Mouse (Mus musculus) spleen, adult 2 months (tissue): ENCODE results near the gene Trip6. TPM values are rescaled to one million over a fixed set of nuclear protein-coding genes. Genes with fewer than 3 reads are reported as not detected.

ENCODE experiments used
- DNase-seq, 2 experiments: peaks; one replicate each; pipeline versions ENCODE4 v3.0.0 to v3.0.0-alpha.2; 2012 to 2021; ENCODE audit warnings: low spot score in 2 of 2, low read depth in 1 of 2
- H3K27ac ChIP-seq: fragments of 200-500 bp; 2 replicates; pipeline ENCODE4 v1.5.1; 2012; ENCODE audit warnings: low read length, inconsistent platforms; ENCODE audit not compliant: insufficient read depth
- H3K27me3 ChIP-seq: fragments of 200-500 bp; 2 replicates; pipeline ENCODE4 v1.6.1; 2012; ENCODE audit warnings: mild to moderate bottlenecking, moderate library complexity, low read length, inconsistent platforms; ENCODE audit not compliant: control insufficient read depth, insufficient read depth
- H3K36me3 ChIP-seq: fragments of 200-500 bp; 2 replicates; pipeline ENCODE4 v1.6.1; 2012; ENCODE audit warnings: mild to moderate bottlenecking, low read length, inconsistent platforms; ENCODE audit not compliant: control insufficient read depth, insufficient read depth
- H3K4me1 ChIP-seq: fragments of 200-500 bp; 2 replicates; pipeline ENCODE4 v1.6.1; 2011; ENCODE audit warnings: inconsistent platforms; ENCODE audit not compliant: control insufficient read depth, insufficient read depth, insufficient read length
- H3K4me3 ChIP-seq: fragments of 200-500 bp; 2 replicates; pipeline ENCODE4 v1.5.1; 2011; ENCODE audit warnings: mild to moderate bottlenecking, inconsistent platforms; ENCODE audit not compliant: insufficient read depth, insufficient read length; ENCODE audit errors: extremely low read depth
- CTCF ChIP-seq: fragments of 200-500 bp; IDR thresholded peaks from 2 replicates; pipeline ENCODE4 v1.5.1; 2011; ENCODE audit warnings: mild to moderate bottlenecking, inconsistent platforms; ENCODE audit not compliant: insufficient read depth, insufficient read length, insufficient replicate concordance; ENCODE audit errors: extremely low read depth
- POLR2A ChIP-seq: fragments of 200-500 bp; IDR thresholded peaks from 2 replicates; pipeline ENCODE4 v1.6.1; 2011; ENCODE audit warnings: low read depth, low read length, inconsistent platforms
- WGBS: fragments of 180-500 bp; shearing (Covaris S2); methylation state at CpG from one replicate; pipeline ENCODE4 v1.1.7; 2018; 5-methylcytosine and 5-hydroxymethylcytosine counted together
- polyA plus RNA-seq: library from polyadenylated mRNA; depleted of rRNA; stranded (reverse); fragments of >200 nt; gene quantifications from 2 replicates; pipeline ENCODE4 v1.2.3, GENCODE M21; 2012; rRNA removed

Gene Trip6
- polyA plus RNA-seq, result 19.8 and 20.6 TPM in 2 replicates

DNA sequence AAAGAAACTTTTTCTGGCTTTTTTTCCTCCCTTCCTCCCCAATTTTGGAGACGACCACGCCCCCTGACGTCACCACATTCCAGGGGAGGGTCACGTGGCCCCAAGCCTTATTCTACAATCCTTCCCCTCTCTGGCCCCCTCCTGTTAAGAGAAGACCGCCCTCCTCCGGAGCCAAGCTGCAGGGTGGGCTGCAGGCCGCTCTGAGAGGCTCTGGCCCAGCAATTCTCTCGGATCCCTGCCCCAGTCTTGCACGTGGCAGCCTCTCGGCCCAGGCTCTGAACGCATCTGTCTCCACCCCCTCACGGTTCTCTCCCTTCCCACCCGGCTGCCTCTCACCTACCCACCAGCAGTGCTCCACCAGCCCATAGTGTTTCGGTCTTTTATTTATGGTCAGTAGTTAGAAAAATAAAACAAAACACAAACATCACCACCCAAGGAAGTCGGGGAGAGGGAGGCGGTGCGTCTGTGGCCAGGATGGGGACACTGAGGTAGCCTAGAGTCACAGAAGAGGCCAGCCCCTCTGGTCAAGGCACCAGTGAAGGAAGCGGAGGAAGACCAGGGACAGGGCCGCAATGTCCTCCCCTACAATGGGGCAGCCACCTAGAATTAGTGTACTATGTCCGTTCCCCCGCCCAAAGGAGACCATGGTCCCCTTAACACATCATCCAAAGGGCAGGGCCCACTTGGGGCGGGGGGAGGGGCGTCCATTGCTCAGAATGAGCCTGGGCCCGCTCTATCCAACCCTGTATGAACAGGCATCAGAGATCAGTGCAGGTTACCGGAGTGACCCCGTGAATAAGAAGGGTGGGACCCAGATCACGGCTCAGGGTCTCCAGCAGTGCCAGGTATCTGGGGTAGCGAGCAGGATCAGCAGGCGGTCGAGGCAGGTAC lies at the start of gene Trip6:
Gene Trip6 (minus strand): TSS at position 212 of the 891 bp plus-strand sequence.
- Histone ChIP-seq H3K4me1 (no peaks in the 10 kb centered on the region), H3K27ac (peak within 1 kb of the TSS; percentile 37; the same call in 1 of the 2 replicates), H3K36me3 (peaks cover 8% of the 10 kb centered on the region), H3K4me3 (peak within 1 kb of the TSS; percentile 42), H3K27me3 (no peaks in the 10 kb centered on the region)
- no peak for DNase-seq
- TF ChIP-seq POLR2A (no peak), CTCF (no peak)
- WGBS, result 52% methylated on average over 30 of the region's 30 CpGs

DNA sequence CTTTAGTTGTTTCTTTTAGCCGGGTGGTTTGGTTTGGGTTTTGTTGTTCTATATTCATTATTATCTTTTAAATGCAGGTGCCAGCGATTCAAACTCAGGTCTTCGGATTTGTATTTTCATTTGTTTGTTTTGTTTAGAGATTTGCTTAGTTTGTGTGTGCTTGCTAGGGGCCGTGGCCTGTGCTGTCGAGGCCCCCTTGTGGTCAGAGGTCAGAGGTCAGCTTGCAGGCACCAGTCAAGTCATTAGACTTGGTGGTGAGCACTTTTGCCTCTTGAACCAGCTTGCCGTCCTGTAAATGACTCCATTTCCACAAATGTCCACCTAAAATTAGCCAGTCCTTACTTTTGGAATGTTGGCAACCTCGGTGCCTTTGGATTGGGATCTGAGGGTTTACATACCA lies 44.2 kb upstream of the Trip6 start:
- Histone ChIP-seq H3K4me3 (no peak overlapping the region), H3K4me1 (no peaks in the 10 kb centered on the region), H3K27ac (no peak overlapping the region), H3K36me3 (no peaks in the 10 kb centered on the region), H3K27me3 (no peaks in the 10 kb centered on the region)
- TF ChIP-seq CTCF, result no peak
- no peak for TF ChIP-seq POLR2A
- WGBS, result 54% methylated on average over 7 of the region's 7 CpGs
- DNase-seq, result no peak

DNA sequence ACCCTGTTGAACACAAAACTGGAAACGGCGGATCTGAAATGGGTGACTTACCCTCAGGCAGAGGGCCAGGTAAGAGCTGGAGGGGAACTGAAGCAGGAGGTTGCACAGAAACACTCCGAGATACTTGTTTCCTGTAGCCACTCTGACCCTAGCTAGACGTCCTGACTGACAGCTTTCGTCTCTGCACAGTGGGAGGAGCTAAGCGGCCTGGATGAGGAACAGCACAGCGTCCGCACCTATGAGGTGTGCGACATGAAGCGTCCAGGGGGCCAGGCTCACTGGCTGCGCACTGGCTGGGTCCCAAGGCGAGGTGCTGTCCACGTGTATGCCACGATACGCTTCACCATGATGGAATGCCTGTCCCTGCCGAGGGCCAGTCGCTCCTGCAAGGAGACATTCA lies 39.9 kb upstream of the Trip6 start:
- whole genome bisulfite sequencing, result 81% methylated on average over 17 of the region's 17 CpGs

DNA sequence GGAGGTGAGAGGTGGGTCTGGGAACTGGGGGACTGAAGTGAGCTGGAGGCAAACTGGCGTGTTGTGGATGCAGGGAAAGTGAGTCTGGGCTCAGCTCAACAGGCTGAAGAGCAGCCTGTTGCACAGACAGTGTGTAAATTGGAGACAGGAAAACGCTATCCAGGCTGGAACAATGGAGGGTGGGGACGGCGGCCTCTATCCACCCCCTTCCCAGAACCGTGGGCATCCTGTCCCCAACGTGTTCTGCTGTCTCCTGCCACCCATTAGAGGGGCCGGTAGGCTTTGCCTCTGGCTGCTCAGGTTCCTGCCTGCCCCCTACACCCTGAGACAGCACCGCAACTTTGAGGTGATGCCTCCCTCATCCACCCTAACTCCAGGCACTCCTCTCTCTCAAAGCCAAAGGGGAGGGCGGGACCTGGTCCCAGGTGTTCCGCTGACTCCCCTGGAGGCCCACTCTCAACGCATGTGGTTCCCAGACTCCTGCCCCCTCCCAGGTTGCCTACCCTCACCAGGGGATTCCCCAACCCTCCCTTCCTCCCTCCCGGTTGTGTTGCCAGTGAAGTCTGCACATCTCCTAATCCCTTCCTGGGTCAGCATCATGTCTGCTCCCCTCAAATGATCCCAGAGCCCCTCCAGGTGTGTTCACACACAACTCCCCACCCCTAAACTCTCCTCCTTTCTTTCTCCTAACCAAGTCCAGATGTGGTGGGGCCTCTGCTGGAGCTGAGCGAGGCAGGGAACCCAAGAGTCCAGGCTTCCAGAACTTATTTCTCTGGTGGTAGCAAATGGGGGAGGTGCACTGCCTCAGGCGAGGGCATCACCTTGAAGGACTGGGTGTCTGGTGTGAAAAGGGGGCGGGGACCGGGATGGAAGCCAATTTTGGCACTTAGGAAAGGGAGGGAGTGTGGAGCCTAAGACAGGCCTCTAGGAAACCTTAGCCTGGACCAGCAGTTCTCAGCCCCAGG lies 38.1 kb upstream of the Trip6 start:
- no peak for DNase-seq
- Histone ChIP-seq H3K4me3 (peak overlapping the region; percentile 27; the same call in 1 of the 2 replicates), H3K4me1 (no peaks in the 10 kb centered on the region; the same call in 1 of the 2 replicates), H3K27me3 (peaks cover 9% of the 10 kb centered on the region), H3K27ac (0 out of 2 replicates have a peak overlapping the region, but pooled peaks have one; percentile 20), H3K36me3 (no peaks in the 10 kb centered on the region)
- 77% methylated on average over 16 of the region's 16 CpGs for WGBS
- TF ChIP-seq CTCF, result no peak
- no peak for TF ChIP-seq POLR2A

More for the DNA sequence above, 39.9 kb upstream of the Trip6 start:
- Histone ChIP-seq H3K4me1 (no peaks in the 10 kb centered on the region; the same call in 1 of the 2 replicates), H3K4me3 (no peak overlapping the region), H3K27me3 (peaks cover 9% of the 10 kb centered on the region), H3K36me3 (no peaks in the 10 kb centered on the region), H3K27ac (no peak overlapping the region)
- no peak for DNase-seq
- TF ChIP-seq POLR2A (no peak), CTCF (no peak)

DNA sequence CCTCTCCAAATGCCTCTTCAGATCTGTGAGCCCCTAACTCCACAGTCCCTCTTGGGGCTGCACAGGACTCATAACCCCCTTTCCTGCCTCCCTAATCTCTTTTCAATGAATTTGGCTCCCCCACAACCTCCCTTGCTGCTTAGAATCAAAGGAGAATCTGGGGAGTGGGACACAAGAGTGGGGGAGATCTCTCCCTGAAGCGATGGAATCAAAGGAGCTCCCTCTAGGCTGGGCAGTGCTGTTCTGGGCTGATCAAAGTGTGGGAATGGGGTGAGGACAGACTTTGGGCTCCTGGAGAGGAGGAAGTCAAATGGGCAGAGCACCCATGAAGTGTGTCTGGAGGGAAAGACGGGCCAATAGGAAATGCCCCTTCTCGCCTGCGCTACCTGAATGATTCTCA lies 37.2 kb upstream of the Trip6 start:
- no peaks in the 10 kb centered on the region; the same call in 1 of the 2 replicates for H3K4me1 ChIP-seq
- peak overlapping the region; percentile 35; the same call in 1 of the 2 replicates for H3K4me3 ChIP-seq
- 77% methylated on average over 4 of the region's 4 CpGs for WGBS
- TF ChIP-seq CTCF (no peak), POLR2A (no peak)
- H3K27ac ChIP-seq, result peak overlapping the region; percentile 20; the same call in 1 of the 2 replicates
- H3K27me3 ChIP-seq, result peaks cover 9% of the 10 kb centered on the region
- DNase-seq, result no peak
- H3K36me3 ChIP-seq, result no peaks in the 10 kb centered on the region

DNA sequence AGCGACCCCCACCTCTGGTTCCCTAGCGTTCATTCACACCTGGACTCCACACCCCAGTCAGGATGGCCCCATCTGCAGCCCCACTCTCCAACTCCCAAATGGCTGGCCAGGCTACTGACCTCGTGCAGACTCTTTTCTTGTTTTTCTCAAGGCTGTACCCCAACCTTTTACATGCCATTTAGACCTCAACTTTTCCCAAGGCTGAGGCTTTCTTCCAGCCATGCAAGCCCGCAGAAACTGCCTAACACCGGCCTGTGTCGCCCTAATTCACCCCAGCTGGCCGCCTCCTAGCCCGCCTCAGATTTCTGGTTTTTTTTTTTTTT lies 36.8 kb upstream of the Trip6 start:
- no peaks in the 10 kb centered on the region for H3K36me3 ChIP-seq
- H3K4me1 ChIP-seq, result no peaks in the 10 kb centered on the region; the same call in 1 of the 2 replicates
- TF ChIP-seq POLR2A, result no peak
- no peak for TF ChIP-seq CTCF
- 53% methylated on average over 8 of the region's 8 CpGs for WGBS
- 0 out of 2 replicates have a peak overlapping the region, but pooled peaks have one; percentile 20 for H3K27ac ChIP-seq
- peaks cover 9% of the 10 kb centered on the region for H3K27me3 ChIP-seq
- no peak for DNase-seq
- H3K4me3 ChIP-seq, result peak overlapping the region; percentile 35
